Mouse (Mus musculus) adrenal gland, adult (tissue): ENCODE measurements around the gene Coro1a.

Experiments
- DNase-seq, 2 experiments: peaks; one replicate each; pipeline ENCODE4 v3.0.0; 2022 to 2023; ENCODE audit warnings: low spot score in 1 of 2; ENCODE audit not compliant: inconsistent age in 2 of 2

The Coro1a gene

GRCm38 (mm10) chr7:126708175-126708952 is 777 bp upstream of the Coro1a start:
- DNase-seq, result no peak

GRCm38 (mm10) chr7:126704121-126704980 is 3.2 kb downstream of the Coro1a start:
- peak; percentile 70 to 85 for DNase-seq

- no peak for DNase-seq
Observed at GRCm38 (mm10) chr7:126703757-126704077, 3.9 kb downstream of the Coro1a start.

- DNase-seq, result peak in 1 of 2 experiments; percentile 16
Observed at GRCm38 (mm10) chr7:126702861-126703756, 4.5 kb downstream of the Coro1a start.

- peak in 1 of 2 experiments; percentile 33 for DNase-seq
Observed at GRCm38 (mm10) chr7:126702358-126702757, 5.2 kb downstream of the Coro1a start.

GRCm38 (mm10) chr7:126701559-126702357 is 5.8 kb downstream of the Coro1a start:
- DNase-seq, result peak in 1 of 2 experiments; percentile 34

GRCm38 (mm10) chr7:126701070-126701469 is 6.5 kb downstream of the Coro1a start:
- DNase-seq, result peak; percentile 85 to 95

- peak in 1 of 2 experiments; percentile 34 for DNase-seq
Observed at GRCm38 (mm10) chr7:126700063-126701015, 7.2 kb downstream of the Coro1a start.

- no peak for DNase-seq
Observed at GRCm38 (mm10) chr7:126697838-126698237, 9.7 kb downstream of the Coro1a start.

GRCm38 (mm10) chr7:126696886-126697285 is 10.7 kb downstream of the Coro1a start:
- no peak for DNase-seq

GRCm38 (mm10) chr7:126696303-126696702 is 11.3 kb downstream of the Coro1a start:
- no peak for DNase-seq

- peak; percentile 97 to 98 for DNase-seq
Observed at GRCm38 (mm10) chr7:126695631-126696207, 11.9 kb downstream of the Coro1a start, which contains the start of gene Slx1b. Slx1b (minus strand) TSS chr7:126695784.

GRCm38 (mm10) chr7:126695210-126695611 is 12.4 kb downstream of the Coro1a start, which contains the start of gene Bola2:
Bola2 (plus strand) TSS chr7:126695401.
- peak in 1 of 2 experiments; percentile 84 for DNase-seq

- DNase-seq, result peak in 1 of 2 experiments; percentile 60
Observed at GRCm38 (mm10) chr7:126694441-126695051, 13.0 kb downstream of the Coro1a start.

- DNase-seq, result peak in 1 of 2 experiments; percentile 43
Observed at GRCm38 (mm10) chr7:126693781-126694180, 13.8 kb downstream of the Coro1a start.

GRCm38 (mm10) chr7:126693256-126693655 is 14.3 kb downstream of the Coro1a start:
- peak; percentile 85 to 95 for DNase-seq

GRCm38 (mm10) chr7:126692426-126692825 is 15.2 kb downstream of the Coro1a start:
- DNase-seq, result peak in 1 of 2 experiments; percentile 46

GRCm38 (mm10) chr7:126691676-126692075 is 15.9 kb downstream of the Coro1a start:
- DNase-seq, result peak in 1 of 2 experiments; percentile 23
